ENCODE assay signal across 28 mouse cellular contexts in the genomic region with DNA sequence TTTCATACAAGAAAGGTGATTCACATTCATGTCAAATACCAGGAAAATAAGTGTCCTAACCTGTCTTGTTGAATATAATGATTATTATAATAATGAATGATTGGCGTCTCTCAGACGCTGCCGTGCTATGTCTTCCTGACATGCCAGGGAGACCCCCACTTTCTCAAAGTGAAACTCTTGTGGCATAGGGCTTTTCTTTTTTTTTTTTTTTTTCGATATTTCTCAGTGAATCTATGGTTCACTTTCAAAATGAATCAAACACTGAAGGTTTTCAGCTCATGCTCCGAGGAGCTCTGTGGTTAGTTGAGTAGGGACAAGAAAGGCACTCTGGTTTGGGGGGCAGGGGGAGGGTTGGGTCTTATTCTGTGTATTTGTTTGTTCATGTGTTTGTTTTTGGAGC. TPM values are rescaled to one million over a fixed set of nuclear protein-coding genes. Genes with fewer than 3 reads are reported as not detected.
DNase-seq lines count a peak whose midpoint lies in the region; ATAC-seq and TF ChIP-seq lines count a peak whose summit lies in the region.
"Had no signal": no experiment of that assay in that cellular context is flagged by ENCODE, and none has a peak within 500 bp of the region (broad histone marks: within the 10 kb centered on the region; RNA-seq: fewer than 3 reads in every experiment).

No protein-coding gene starts in this region.

- H3K27ac ChIP-seq in heart, embryonic 10.5 days: peak overlapping the region; percentile 79; the same call in 1 of the 2 replicates
- peak overlapping the region; percentile 68 for H3K27ac ChIP-seq in CH12.LX (ENCODE audit: insufficient read depth, low read depth)
- H3K27ac ChIP-seq: forebrain, embryonic 10.5 days; forebrain, embryonic 13.5 days; heart, embryonic 15.5 days; hindbrain, embryonic 12.5 days; hindbrain, embryonic 15.5 days had no signal

- ATAC-seq in inflammation-experienced regulatory T-cells, adult 6 months: peak; percentile 75
- ATAC-seq: forebrain, embryonic 13.5 days; forebrain, embryonic 16.5 days; intestine, embryonic 16.5 days had no signal

- no peak for DNase-seq in heart, embryonic 10.5 days (ENCODE audit: low spot score)
- DNase-seq in heart, postnatal 4 days: no peak
- peak; percentile 87 for DNase-seq in CH12.LX (ENCODE audit: extremely low read depth)
- DNase-seq in layer of hippocampus, postnatal 14 days (ENCODE audit: low spot score in 2 of 2): no peak
- DNase-seq in yolk sac, embryonic 10.5 days (ENCODE audit: low spot score): no peak
- DNase-seq: adrenal gland, adult 8-10 months; adrenal gland, postnatal 25 days; B cell, adult 2 months; cerebellum, adult 11-12 months; cerebellum, adult 9-10 months; cerebellum, postnatal 14 days; gastrocnemius, postnatal 10 days; gastrocnemius, postnatal 36 days; heart, adult 11 months; heart, postnatal 10 days; heart, postnatal 36 days; kidney, adult 18-20 months had no signal

- peak; percentile 100 for TF ChIP-seq EP300 in CH12.LX (IDR thresholded peaks at IDR 0.05; ENCODE audit: low read length)

- 82% methylated on average over 5 of the region's 5 CpGs for WGBS in heart, embryonic 10.5 days

- no peaks in the 10 kb centered on the region; the same call in 1 of the 2 replicates for H3K79me2 ChIP-seq in CH12.LX (replicated peaks; ENCODE audit: control insufficient read depth, extremely low read depth, insufficient read depth, poor library complexity, severe bottlenecking)

- H3K4me2 ChIP-seq in CH12.LX (ENCODE audit: insufficient read depth, low read depth, poor library complexity, severe bottlenecking): peak overlapping the region; percentile 65
- H3K4me2 ChIP-seq: forebrain, embryonic 13.5 days; heart, embryonic 12.5 days; heart, embryonic 15.5 days; hindbrain, embryonic 12.5 days; hindbrain, embryonic 15.5 days had no signal

- dilution Hi-C loops in CH12.LX (cut with MboI; ENCODE audit: extremely low pct_ligation_motif_present, extremely low pct_unique_long_range_greater_than_20kb, low sequenced_read_pairs): no loop called here

- H3K4me1 ChIP-seq in heart, embryonic 10.5 days: peaks cover 5% of the 10 kb centered on the region; the same call in 1 of the 2 replicates
- peaks cover 0 to 42% of the 10 kb centered on the region in 2 experiments; a peak in 2 of 4 replicates for H3K4me1 ChIP-seq in CH12.LX (ENCODE audit: control insufficient read depth in 1 of 2, insufficient read depth in 2 of 2)
- H3K4me1 ChIP-seq: forebrain, embryonic 10.5 days; hindbrain, embryonic 12.5 days; hindbrain, embryonic 15.5 days had no signal

- TF ChIP-seq POLR2A in CH12.LX (IDR thresholded peaks at IDR 0.05; ENCODE audit: low read depth, low read length): no peak

- no peak overlapping the region for H3K4me3 ChIP-seq in heart, embryonic 10.5 days
- H3K4me3 ChIP-seq in CH12.LX (replicated peaks in 1 of 3; ENCODE audit: low read depth in 2 of 3, low read length in 2 of 3, poor library complexity in 1 of 3): no peak overlapping the region
- H3K4me3 ChIP-seq: forebrain, embryonic 10.5 days; forebrain, embryonic 13.5 days; heart, embryonic 12.5 days; heart, embryonic 15.5 days; hindbrain, embryonic 12.5 days; hindbrain, embryonic 15.5 days had no signal

- no peak overlapping the region for H3K9ac ChIP-seq in CH12.LX (ENCODE audit: insufficient read depth, low read depth)
- H3K9ac ChIP-seq: forebrain, embryonic 13.5 days; heart, embryonic 12.5 days; heart, embryonic 15.5 days; hindbrain, embryonic 12.5 days; hindbrain, embryonic 15.5 days had no signal

- no peaks in the 10 kb centered on the region for H3K36me3 ChIP-seq in heart, embryonic 10.5 days
- H3K36me3 ChIP-seq in CH12.LX (replicated peaks in 1 of 2; ENCODE audit: control insufficient read depth in 1 of 2, insufficient read depth in 1 of 2, low read length in 1 of 2): peaks cover 3 to 33% of the 10 kb centered on the region in 2 experiments
- H3K36me3 ChIP-seq: forebrain, embryonic 10.5 days; heart, embryonic 12.5 days; heart, embryonic 15.5 days; hindbrain, embryonic 12.5 days; hindbrain, embryonic 15.5 days had no signal

- no peaks in the 10 kb centered on the region; the same call in 1 of the 2 replicates for H3K9me3 ChIP-seq in heart, embryonic 10.5 days
- peaks cover 28% of the 10 kb centered on the region for H3K9me3 ChIP-seq in CH12.LX (replicated peaks; ENCODE audit: low read length)
- H3K9me3 ChIP-seq: heart, embryonic 15.5 days; hindbrain, embryonic 15.5 days had no signal

- TF ChIP-seq RAD21 in CH12.LX (IDR thresholded peaks at IDR 0.05; ENCODE audit: low read depth, low read length): no peak

- no peaks in the 10 kb centered on the region for H3K27me3 ChIP-seq in heart, embryonic 10.5 days (ENCODE audit: insufficient read depth, poor library complexity, severe bottlenecking)
- H3K27me3 ChIP-seq in CH12.LX (replicated peaks): no peaks in the 10 kb centered on the region
- H3K27me3 ChIP-seq: forebrain, embryonic 13.5 days; heart, embryonic 12.5 days; heart, embryonic 15.5 days; hindbrain, embryonic 12.5 days; hindbrain, embryonic 15.5 days had no signal

- in situ Hi-C loops in CH12.LX (cut with MboI; ENCODE audit: low pct_ligation_motif_present, low pct_unique_long_range_greater_than_20kb, low sequenced_read_pairs): no loop called here

- no peak for TF ChIP-seq CTCF in CH12.LX (conservative IDR thresholded peaks at IDR 0.05 in 1 of 2, IDR thresholded peaks at IDR 0.05 in 1 of 2; ENCODE audit: low read depth in 2 of 2, low read length in 2 of 2)

TF ChIP-seq in CH12.LX, 34 proteins besides CTCF, POLR2A, EP300 and RAD21:
- TF ChIP-seq E2F4 (IDR thresholded peaks at IDR 0.05; ENCODE audit: insufficient replicate concordance, low read depth, low read length) (no peak), NELFE (IDR thresholded peaks at IDR 0.05; ENCODE audit: low read depth, low read length) (no peak), MYC (IDR thresholded peaks at IDR 0.05; ENCODE audit: low read depth, low read length) (peak; percentile 92), PAX5 (IDR thresholded peaks at IDR 0.05; ENCODE audit: low read length) (no peak), TCF12 (IDR thresholded peaks at IDR 0.05; ENCODE audit: low read depth, low read length) (peak; percentile 90), HCFC1 (IDR thresholded peaks at IDR 0.05; ENCODE audit: low read depth, low read length) (peak; percentile 49), CHD2 (IDR thresholded peaks at IDR 0.05; ENCODE audit: low read length) (no peak; the same call in none of the 2 replicates), ZC3H11A (IDR thresholded peaks at IDR 0.05; ENCODE audit: low read depth, low read length) (no peak), MAZ (IDR thresholded peaks at IDR 0.05; ENCODE audit: low read depth, low read length) (peak; percentile 88), KAT2A (IDR thresholded peaks at IDR 0.05; ENCODE audit: insufficient replicate concordance, low read length) (no peak), RCOR1 (conservative IDR thresholded peaks at IDR 0.05; ENCODE audit: low read depth, low read length) (peak; percentile 99), IRF4 (IDR thresholded peaks at IDR 0.05; ENCODE audit: low read depth, low read length) (peak; percentile 100), SIN3A (IDR thresholded peaks at IDR 0.05; ENCODE audit: low read length) (peak; percentile 90), MAFK (IDR thresholded peaks at IDR 0.05; ENCODE audit: insufficient replicate concordance, low read length) (peak; percentile 93), ZKSCAN1 (IDR thresholded peaks at IDR 0.05; ENCODE audit: borderline replicate concordance, low read depth, low read length) (no peak), NRF1 (IDR thresholded peaks at IDR 0.05; ENCODE audit: low read depth, low read length) (no peak), ETS1 (conservative IDR thresholded peaks at IDR 0.05; ENCODE audit: low read depth, low read length) (peak; percentile 98), MXI1 (IDR thresholded peaks at IDR 0.05; ENCODE audit: low read depth, low read length) (0 out of 2 replicates have a peak, but pooled peaks have one; percentile 52), MEF2A (IDR thresholded peaks at IDR 0.05; ENCODE audit: borderline replicate concordance, low read depth, low read length) (peak; percentile 99), USF2 (conservative IDR thresholded peaks at IDR 0.05; ENCODE audit: low read depth, low read length) (no peak), ELF1 (IDR thresholded peaks at IDR 0.05; ENCODE audit: low read depth, low read length) (peak; percentile 62), ZNF384 (IDR thresholded peaks at IDR 0.05; ENCODE audit: low read depth, low read length) (peak; percentile 100), TBP (conservative IDR thresholded peaks at IDR 0.05; ENCODE audit: low read depth, low read length) (0 out of 2 replicates have a peak, but pooled peaks have one; percentile 13), BHLHE40 (IDR thresholded peaks at IDR 0.05; ENCODE audit: low read depth, low read length) (peak; percentile 95), CHD1 (IDR thresholded peaks at IDR 0.05; ENCODE audit: low read depth, low read length) (no peak), UBTF (IDR thresholded peaks at IDR 0.05; ENCODE audit: low read depth, low read length) (0 out of 2 replicates have a peak, but pooled peaks have one; percentile 77), JUND (conservative IDR thresholded peaks at IDR 0.05; ENCODE audit: low read depth, low read length) (peak; percentile 99), JUN (IDR thresholded peaks at IDR 0.05; ENCODE audit: insufficient read depth, low read depth, low read length) (peak; percentile 99)

RNA-seq across cellular contexts. Expression of a gene that starts 22.8 kb away (rescaled TPM):
- polyA plus RNA-seq in heart, embryonic 10.5 days (2016; fragmentation: Nextera tagmentation; extraction: Ambion mirVana): 0.28 and 0.62 TPM in 2 replicates
- total RNA-seq in heart, postnatal 4 days (2021): not detected
- total RNA-seq in CH12.LX (2012; rRNA removed): 4.4 and 7.5 TPM in 2 replicates
- 3.8 and 4.3 TPM in 2 replicates for total RNA-seq in CH12.LX (2014; rRNA removed)
- 2.3 and 2.4 TPM in 2 replicates for polyA plus RNA-seq in CH12.LX (2012; ENCODE audit: insufficient read length, low read depth)
- not detected for polyA plus RNA-seq in inflammation-experienced regulatory T-cells, adult 6 months (2017; shearing (Covaris generic))
- 10 to 100 TPM; 27.8 to 28.5 TPM for total RNA-seq in layer of hippocampus, postnatal 14 days (2021)
- total RNA-seq: adrenal gland, postnatal 25 days; gastrocnemius, adult 18-20 months; gastrocnemius, postnatal 36 days; MEL had no signal

RNA-seq across cellular contexts. Expression of a gene that starts 27.1 kb away (rescaled TPM):
- 12.2 and 14.2 TPM in 2 replicates for polyA plus RNA-seq in heart, embryonic 10.5 days (2016; fragmentation: Nextera tagmentation; extraction: Ambion mirVana)
- 10 to 100 TPM in 1 of 2 experiments, 1 to 10 TPM in 1; 9.8 to 10.6 TPM for total RNA-seq in heart, postnatal 4 days (2021)
- total RNA-seq in CH12.LX (2012; rRNA removed) (6.2 and 7.8 TPM in 2 replicates), CH12.LX (2014; rRNA removed) (9.4 and 10.2 TPM in 2 replicates)
- polyA plus RNA-seq in CH12.LX (2012; ENCODE audit: insufficient read length, low read depth): 7.0 and 8.2 TPM in 2 replicates
- 1 to 10 TPM; 1.0 to 1.6 (median 1.3) TPM for polyA plus RNA-seq in inflammation-experienced regulatory T-cells, adult 6 months (2017; shearing (Covaris generic))
- total RNA-seq in layer of hippocampus, postnatal 14 days (2021): 10 to 100 TPM; 27.6 to 29.0 TPM

Comparison
In these comparisons a context has a peak if more than half of its experiments do, and no peak if none do; other contexts are left out.
1. RNA of a gene that starts 22.8 kb away (total RNA-seq): 27.8 to 28.5 TPM in layer of hippocampus, postnatal 14 days and 3.8 to 7.5 TPM in CH12.LX; not detected in heart, postnatal 4 days; every median in the first group is over 4 times any median in the second.